In the genomic region with DNA sequence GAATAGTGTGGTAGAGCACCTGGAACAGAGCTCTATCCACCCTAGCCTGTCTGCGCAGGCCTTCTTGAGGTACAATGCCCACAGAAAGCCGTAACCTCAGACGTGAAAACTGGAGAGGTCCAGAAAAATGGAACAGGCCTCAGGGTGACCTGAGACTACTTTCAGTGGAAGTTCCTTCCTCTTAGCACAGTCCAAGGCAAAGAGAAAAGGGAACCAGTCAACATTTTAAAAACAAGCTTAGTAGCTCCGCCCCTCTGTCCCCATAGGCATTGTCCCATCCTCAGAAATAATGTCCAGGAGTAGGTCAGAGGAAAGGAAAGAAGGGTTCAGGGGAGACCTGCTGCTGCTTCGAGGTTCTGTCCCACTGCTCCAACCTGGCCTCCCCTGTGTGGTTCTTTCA, we compare ENCODE assay signal across 13 mouse cellular contexts.
DNase-seq lines count a peak whose midpoint lies in the region; ATAC-seq and TF ChIP-seq lines count a peak whose summit lies in the region.
"Had no signal": no experiment of that assay in that cellular context is flagged by ENCODE, and none has a peak within 500 bp of the region (broad histone marks: within the 10 kb centered on the region; RNA-seq: fewer than 3 reads in every experiment).

No protein-coding gene starts in this region.

- ATAC-seq in heart, embryonic 16.5 days (replicated peaks; ENCODE audit: extremely low read depth, insufficient read depth, low FRiP score): no peak
- ATAC-seq in lung, embryonic 15.5 days (ENCODE audit: borderline replicate concordance, extremely low read depth, low FRiP score, low TSS enrichment): no peak
- peak; percentile 44 for ATAC-seq in granulocyte monocyte progenitor cell, adult 5-6 weeks (replicated peaks; ENCODE audit: poor library complexity, severe bottlenecking)
- ATAC-seq in stomach, embryonic 14.5 days (ENCODE audit: insufficient number of reproducible peaks, insufficient read depth, low FRiP score, low read depth): no peak
- ATAC-seq: forebrain, embryonic 14.5 days had no signal

- WGBS in heart, embryonic 16.5 days: 78% methylated on average over 5 of the region's 5 CpGs
- WGBS in lung, embryonic 15.5 days: 75% methylated on average over 5 of the region's 5 CpGs
- WGBS in lung, adult 2 months: 75% methylated on average over 5 of the region's 5 CpGs
- 84% methylated on average over 5 of the region's 5 CpGs for WGBS in stomach, embryonic 14.5 days

- no peak for TF ChIP-seq CTCF in lung, adult 2 months (IDR thresholded peaks at IDR 0.05; ENCODE audit: insufficient read depth, low read length)

- no peak for TF ChIP-seq POLR2A in lung, adult 2 months (IDR thresholded peaks at IDR 0.05; ENCODE audit: borderline replicate concordance, extremely low read depth, low read depth, low read length)

- intact Hi-C loops in heart, postnatal 36 days (cut with DNase I): loop anchor here (1.0 to 5.0 kb wide), 4 partner anchors 50 to 87 kb away; no protein-coding TSS in a partner anchor

- no peaks in the 10 kb centered on the region for H3K27me3 ChIP-seq in heart, embryonic 16.5 days (ENCODE audit: control insufficient read depth, insufficient read depth, low read length)
- no peaks in the 10 kb centered on the region for H3K27me3 ChIP-seq in lung, embryonic 15.5 days
- H3K27me3 ChIP-seq in stomach, embryonic 14.5 days (ENCODE audit: control insufficient read depth, insufficient read depth, low read length): no peaks in the 10 kb centered on the region

- H3K4me2 ChIP-seq in heart, embryonic 16.5 days (ENCODE audit: low read depth, low read length): no peak overlapping the region
- no peak overlapping the region for H3K4me2 ChIP-seq in lung, embryonic 15.5 days
- no peak overlapping the region for H3K4me2 ChIP-seq in stomach, embryonic 14.5 days (replicated peaks; ENCODE audit: low read depth, low read length)
- H3K4me2 ChIP-seq: midbrain, embryonic 11.5 days had no signal

- H3K36me3 ChIP-seq in heart, embryonic 16.5 days (ENCODE audit: control insufficient read depth, insufficient read depth): no peaks in the 10 kb centered on the region
- no peaks in the 10 kb centered on the region for H3K36me3 ChIP-seq in lung, embryonic 15.5 days
- no peaks in the 10 kb centered on the region for H3K36me3 ChIP-seq in stomach, embryonic 14.5 days (ENCODE audit: control insufficient read depth, insufficient read depth, low read length)

- no peak for DNase-seq in heart, postnatal 36 days
- no peak for DNase-seq in lung, adult 2 months
- no peak for DNase-seq in urinary bladder, postnatal 4 days (ENCODE audit: low spot score in 2 of 2)
- DNase-seq in urinary bladder, postnatal 14 days (ENCODE audit: low spot score): no peak
- DNase-seq: cerebellum, adult 11-12 months; thymus, postnatal 25 days had no signal

- H3K9ac ChIP-seq in heart, embryonic 16.5 days (ENCODE audit: low read length): no peak overlapping the region
- H3K9ac ChIP-seq in lung, embryonic 15.5 days: no peak overlapping the region
- no peak overlapping the region for H3K9ac ChIP-seq in stomach, embryonic 14.5 days (replicated peaks; ENCODE audit: low read depth, low read length)

- H3K4me1 ChIP-seq in heart, embryonic 16.5 days (ENCODE audit: control insufficient read depth, insufficient read depth, low read length): peaks cover 11% of the 10 kb centered on the region
- peaks cover 38% of the 10 kb centered on the region for H3K4me1 ChIP-seq in lung, embryonic 15.5 days
- peaks cover 22% of the 10 kb centered on the region for H3K4me1 ChIP-seq in lung, adult 2 months (ENCODE audit: control insufficient read depth, insufficient read depth, low read length)
- H3K4me1 ChIP-seq in stomach, embryonic 14.5 days (ENCODE audit: control insufficient read depth, insufficient read depth, low read length): peaks cover 9% of the 10 kb centered on the region; the same call in 1 of the 2 replicates

- no peaks in the 10 kb centered on the region for H3K9me3 ChIP-seq in heart, embryonic 16.5 days (replicated peaks; ENCODE audit: control insufficient read depth, low read length)
- no peaks in the 10 kb centered on the region for H3K9me3 ChIP-seq in lung, embryonic 15.5 days
- H3K9me3 ChIP-seq in stomach, embryonic 14.5 days (ENCODE audit: control insufficient read depth, low read depth, low read length): no peaks in the 10 kb centered on the region

- no peak overlapping the region for H3K4me3 ChIP-seq in heart, embryonic 16.5 days (ENCODE audit: low read length)
- no peak overlapping the region for H3K4me3 ChIP-seq in lung, embryonic 15.5 days
- H3K4me3 ChIP-seq in lung, adult 2 months (replicated peaks; ENCODE audit: extremely low read depth, low read depth, low read length): no peak overlapping the region
- no peak overlapping the region for H3K4me3 ChIP-seq in stomach, embryonic 14.5 days (ENCODE audit: low read depth, low read length)
- H3K4me3 ChIP-seq: myocyte had no signal

- peak overlapping the region; percentile 63; the same call in 1 of the 2 replicates for H3K27ac ChIP-seq in heart, embryonic 16.5 days (ENCODE audit: low read length)
- H3K27ac ChIP-seq in lung, embryonic 15.5 days: peak overlapping the region; percentile 76
- H3K27ac ChIP-seq in stomach, embryonic 14.5 days (ENCODE audit: low read length): peak overlapping the region; percentile 21; the same call in 1 of the 2 replicates

Comparison
In these comparisons a context has a peak if more than half of its experiments do, and no peak if none do; other contexts are left out.
1. H3K27ac ChIP-seq: peak in every context shown above with its lines; median percentile 76 in lung, embryonic 15.5 days; 63 in heart, embryonic 16.5 days; 21 in stomach, embryonic 14.5 days.